ENCODE assay signal across 23 mouse cellular contexts in genomic region chr7:34932631-34933030, GRCm38 (mm10). TPM values are rescaled to one million over a fixed set of nuclear protein-coding genes. Genes with fewer than 3 reads are reported as not detected.
A peak's percentile ranks its signal among the peaks of the same experiment; 100 is the strongest.
DNase-seq lines count a peak whose midpoint lies in the region; ATAC-seq lines count a peak whose summit lies in the region.
"Had no signal": no experiment of that assay in that cellular context is flagged by ENCODE, and none has a peak within 500 bp of the region (broad histone marks: within the 10 kb centered on the region; RNA-seq: fewer than 3 reads in every experiment).

No protein-coding gene starts in this region.

- ATAC-seq in erythroblast, adult 5-6 weeks (replicated peaks; ENCODE audit: low FRiP score, poor library complexity, severe bottlenecking), result no peak
- no peak for ATAC-seq in kidney, embryonic 15.5 days (replicated peaks; ENCODE audit: low FRiP score)
- no peak for ATAC-seq in kidney, embryonic 14.5 days (ENCODE audit: low FRiP score, low TSS enrichment)
- ATAC-seq: CD4-positive, CD25-positive, alpha-beta regulatory T cell, adult 4 months; forebrain, embryonic 14.5 days had no signal

- peak; percentile 8 to 20 for DNase-seq in right cerebral cortex, adult 2 months (ENCODE audit: low spot score in 2 of 2)
- no peak for DNase-seq in right cerebral cortex, postnatal 25 days
- DNase-seq in T-cell, adult 2 months (ENCODE audit: low spot score), result no peak
- DNase-seq: adrenal gland, postnatal 10 days; B cell, adult 2 months; cerebellum, adult 11-12 months; cerebellum, adult 9-11 months; cerebellum, postnatal 36 days; gastrocnemius, postnatal 10 days; heart, adult 18-20 months; heart, postnatal 10 days; heart, postnatal 4 days had no signal

- 88% methylated on average over 8 of the region's 8 CpGs for WGBS in kidney, embryonic 15.5 days
- whole genome bisulfite sequencing in kidney, embryonic 14.5 days, result 91% methylated on average over 8 of the region's 8 CpGs

- H3K4me1 ChIP-seq in erythroblast, embryonic 14.5 days (ENCODE audit: control insufficient read depth), result peaks cover 35% of the 10 kb centered on the region
- peaks cover 28% of the 10 kb centered on the region for H3K4me1 ChIP-seq in kidney, embryonic 15.5 days
- H3K4me1 ChIP-seq in kidney, embryonic 14.5 days (ENCODE audit: control insufficient read depth, insufficient read depth, low read length), result peaks cover 22% of the 10 kb centered on the region

- peaks cover 11% of the 10 kb centered on the region for H3K9me3 ChIP-seq in erythroblast, embryonic 14.5 days (ENCODE audit: control insufficient read depth, low read length)
- 0 out of 2 replicates have a peak, but pooled peaks cover 6% of the 10 kb centered on the region for H3K9me3 ChIP-seq in kidney, embryonic 15.5 days (replicated peaks)
- peaks cover 7% of the 10 kb centered on the region; the same call in 1 of the 2 replicates for H3K9me3 ChIP-seq in kidney, embryonic 14.5 days (ENCODE audit: control insufficient read depth, low read length)
- H3K9me3 ChIP-seq: G1E had no signal

- H3K4me2 ChIP-seq in kidney, embryonic 15.5 days, result no peak overlapping the region
- H3K4me2 ChIP-seq in kidney, embryonic 14.5 days (replicated peaks; ENCODE audit: low read depth, low read length), result no peak overlapping the region
- H3K4me2 ChIP-seq: embryonic facial prominence, embryonic 13.5 days; hindbrain, embryonic 15.5 days had no signal

- H3K9ac ChIP-seq in kidney, embryonic 15.5 days, result no peak overlapping the region
- H3K9ac ChIP-seq in kidney, embryonic 14.5 days (ENCODE audit: low read depth, low read length), result no peak overlapping the region
- H3K9ac ChIP-seq: embryonic facial prominence, embryonic 13.5 days; hindbrain, embryonic 15.5 days had no signal

- 0 out of 2 replicates have a peak overlapping the region, but pooled peaks have one; percentile 13 for H3K27ac ChIP-seq in kidney, embryonic 15.5 days
- no peak overlapping the region for H3K27ac ChIP-seq in kidney, embryonic 14.5 days (ENCODE audit: low read depth, low read length)
- H3K27ac ChIP-seq: embryonic facial prominence, embryonic 13.5 days; forebrain, embryonic 10.5 days; heart, embryonic 10.5 days; hindbrain, embryonic 15.5 days had no signal

- peaks cover 37% of the 10 kb centered on the region for H3K36me3 ChIP-seq in erythroblast, embryonic 14.5 days (ENCODE audit: control insufficient read depth)
- H3K36me3 ChIP-seq in kidney, embryonic 15.5 days, result peaks cover 48% of the 10 kb centered on the region
- H3K36me3 ChIP-seq in kidney, embryonic 14.5 days (ENCODE audit: control insufficient read depth, insufficient read depth, low read length), result peaks cover 20% of the 10 kb centered on the region; the same call in 1 of the 2 replicates

- no peaks in the 10 kb centered on the region for H3K27me3 ChIP-seq in erythroblast, embryonic 14.5 days (ENCODE audit: control insufficient read depth)
- no peaks in the 10 kb centered on the region for H3K27me3 ChIP-seq in kidney, embryonic 15.5 days
- H3K27me3 ChIP-seq in kidney, embryonic 14.5 days (ENCODE audit: control insufficient read depth, insufficient read depth, low read length), result no peaks in the 10 kb centered on the region
- H3K27me3 ChIP-seq: embryonic facial prominence, embryonic 13.5 days; hindbrain, embryonic 15.5 days had no signal

- peak overlapping the region; percentile 25 for H3K4me3 ChIP-seq in erythroblast, embryonic 14.5 days (replicated peaks)
- no peak overlapping the region for H3K4me3 ChIP-seq in kidney, embryonic 15.5 days (replicated peaks)
- H3K4me3 ChIP-seq in kidney, embryonic 14.5 days (ENCODE audit: low read length), result no peak overlapping the region
- H3K4me3 ChIP-seq: embryonic facial prominence, embryonic 13.5 days; forebrain, embryonic 10.5 days; heart, embryonic 10.5 days; hindbrain, embryonic 15.5 days had no signal

RNA-seq across cellular contexts. Expression of gene Pepd, which starts 20.5 kb away (rescaled TPM):
- polyA plus RNA-seq in erythroblast, embryonic 14.5 days (2012), result 4.7 and 5.5 TPM in 2 replicates
- 28.1 and 29.0 TPM in 2 replicates for total RNA-seq in erythroblast, adult 5-6 weeks (2015; ENCODE audit: low replicate concordance)
- total RNA-seq in erythroblast, adult 5-6 weeks (2017; ENCODE audit: low replicate concordance), result 59.6 and 76.5 TPM in 2 replicates
- 115 and 117 TPM in 2 replicates for polyA plus RNA-seq in kidney, embryonic 15.5 days (2015; fragmentation: Nextera tagmentation; extraction: Ambion mirVana)
- polyA plus RNA-seq in kidney, embryonic 14.5 days (2014; fragmentation: Nextera tagmentation; extraction: Ambion mirVana), result 109 and 122 TPM in 2 replicates

Comparison
In these comparisons a context has a peak if more than half of its experiments do, and no peak if none do; other contexts are left out.
1. DNase-seq: peak in right cerebral cortex, adult 2 months (2 of 2); none in right cerebral cortex, postnatal 25 days (single experiment) and T-cell, adult 2 months (single experiment).
2. RNA of gene Pepd, which starts 20.5 kb away (polyA plus RNA-seq): 109 to 122 TPM in kidney, embryonic 14.5 days and 115 to 117 TPM in kidney, embryonic 15.5 days; 4.7 to 5.5 TPM in erythroblast, embryonic 14.5 days; every median in the first group is over 10 times any median in the second.